Mouse (Mus musculus) urinary bladder, postnatal 4 days (tissue): ENCODE data around the gene Grn.
"Not testable (repeated sequence)": the region's sequence is repeated elsewhere in the genome, so short reads cannot be mapped to it uniquely, and the experiment has no call there.

Experiments
- DNase-seq, 2 experiments: peaks; one replicate each; pipeline ENCODE4 v3.0.0; 2021 to 2022; ENCODE audit warnings: low spot score in 2 of 2

The Grn gene

GRCm38 (mm10) chr11:102430121-102431017, at the start of gene Grn:
TSS of gene Grn (plus strand) at chr11:102430315.
- DNase-seq, result peak; percentile 85 to 87

- DNase-seq, result no peak
Observed at GRCm38 (mm10) chr11:102381341-102382100, 48.6 kb upstream of the Grn start.

- DNase-seq, result no peak
Observed at GRCm38 (mm10) chr11:102382794-102383193, 47.3 kb upstream of the Grn start.

GRCm38 (mm10) chr11:102383365-102384136, 46.6 kb upstream of the Grn start:
- no peak for DNase-seq

GRCm38 (mm10) chr11:102384418-102384817, 45.7 kb upstream of the Grn start:
- no peak for DNase-seq

- no peak for DNase-seq
Observed at GRCm38 (mm10) chr11:102385075-102385474, 45.0 kb upstream of the Grn start.

- DNase-seq, result no peak
Observed at GRCm38 (mm10) chr11:102386121-102386520, 44.0 kb upstream of the Grn start.

GRCm38 (mm10) chr11:102389436-102389835, 40.7 kb upstream of the Grn start:
- not testable (repeated sequence) for DNase-seq

- no peak for DNase-seq
Observed at GRCm38 (mm10) chr11:102392441-102393237, 37.5 kb upstream of the Grn start.

- DNase-seq, result peak; percentile 79 to 87
Observed at GRCm38 (mm10) chr11:102393238-102393634, 36.9 kb upstream of the Grn start, which contains the start of gene Rundc3a. TSS of gene Rundc3a (plus strand) at chr11:102393403.

- DNase-seq, result no peak
Observed at GRCm38 (mm10) chr11:102393719-102394420, 36.2 kb upstream of the Grn start.

GRCm38 (mm10) chr11:102394421-102395124, 35.5 kb upstream of the Grn start:
- DNase-seq, result no peak

- DNase-seq, result no peak
Observed at GRCm38 (mm10) chr11:102395250-102395649, 34.9 kb upstream of the Grn start.

GRCm38 (mm10) chr11:102396263-102396662, 33.9 kb upstream of the Grn start:
- no peak for DNase-seq

- DNase-seq, result no peak
Observed at GRCm38 (mm10) chr11:102396671-102397141, 33.4 kb upstream of the Grn start.

GRCm38 (mm10) chr11:102398007-102398825, 31.9 kb upstream of the Grn start:
- no peak for DNase-seq

- DNase-seq, result no peak
Observed at GRCm38 (mm10) chr11:102399107-102399506, 31.0 kb upstream of the Grn start.

GRCm38 (mm10) chr11:102399610-102400072, 30.5 kb upstream of the Grn start:
- DNase-seq, result no peak
